Mouse (Mus musculus) adrenal gland, postnatal 36 days (tissue): ENCODE results near the gene Ralbp1. TPM values are rescaled to one million over a fixed set of nuclear protein-coding genes. Genes with fewer than 3 reads are reported as not detected.
A peak's percentile ranks its signal among the peaks of the same experiment; 100 is the strongest.

ENCODE experiments used
- DNase-seq, 2 experiments: peaks; one replicate each; pipeline ENCODE4 v3.0.0; 2021; ENCODE audit warnings: mixed read lengths in 1 of 2
- long read RNA-seq, 2 experiments: library from polyadenylated mRNA; stranded (forward); transcript quantifications; one replicate each; pipeline ENCODE4 v2.0.0; 2021; ENCODE audit warnings: borderline sequencing depth in 2 of 2
- total RNA-seq, 2 experiments: library from RNA; stranded (reverse); gene quantifications; 2 replicates each; pipeline ENCODE4 v1.2.3; 2021

Ralbp1 gene
- total RNA-seq, result 10 to 100 TPM; 41.4 to 61.4 TPM
- long read RNA-seq, experiment 1, transcript Ralbp1-201 (10 exons, 3,811 nt), result major isoform, 25 of 99 reads
- long read RNA-seq, experiment 1, partial matches to known transcripts, result 57 of 99 reads
- long read RNA-seq, experiment 1, other reads (novel, unspliced or antisense), result 14 of 99 reads
- long read RNA-seq, experiment 2, transcript Ralbp1-202 (10 exons, 3,799 nt), result minor isoform, 5 of 19 reads
- long read RNA-seq, experiment 2, transcript Ralbp1-201 (10 exons, 3,811 nt), result major isoform, 6 of 19 reads
- long read RNA-seq, experiment 2, partial matches to known transcripts, result 5 of 19 reads
- long read RNA-seq, experiment 2, other reads (novel, unspliced or antisense), result 3 of 19 reads

DNA sequence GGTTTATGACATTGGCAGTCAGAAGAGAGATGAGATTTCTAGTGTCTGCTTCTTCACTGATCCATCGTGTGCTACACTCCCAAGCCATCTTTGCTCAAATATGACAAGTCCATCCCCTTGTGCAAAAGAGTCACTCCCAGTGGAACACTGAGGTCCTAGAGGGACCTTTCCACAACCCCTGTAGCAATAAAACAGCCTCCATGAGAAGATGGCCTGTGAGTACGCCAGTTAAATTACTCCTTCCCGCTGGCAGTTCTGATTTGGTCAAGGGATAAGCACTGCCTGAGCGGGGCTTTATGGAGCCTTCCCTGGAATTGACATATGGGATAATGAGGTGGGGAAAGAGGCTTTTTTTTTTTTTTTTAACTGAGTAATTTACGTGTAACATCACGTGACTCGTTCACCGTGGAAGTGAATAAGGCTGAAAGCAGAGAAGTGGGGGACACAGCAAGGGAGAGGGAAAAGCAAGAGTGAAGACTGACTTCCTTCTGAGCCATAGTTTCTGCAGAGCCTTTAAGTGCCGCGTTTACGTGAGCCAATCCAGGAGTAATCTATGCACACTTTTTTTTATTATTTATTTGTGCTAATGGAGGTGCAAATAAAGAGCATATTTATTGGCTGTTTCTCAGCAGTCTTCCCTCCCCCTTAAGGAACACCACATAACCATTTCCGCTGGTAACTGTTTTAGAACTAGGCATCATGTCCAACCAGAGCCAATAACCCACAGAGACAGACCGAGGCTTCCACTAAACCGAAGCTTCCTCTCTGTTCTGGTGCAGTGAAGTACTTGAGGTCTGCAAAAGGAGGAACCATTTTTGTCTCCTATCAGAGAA is at the start of gene Ralbp1:
Ralbp1 (minus strand) TSS at position 102 of the 833 bp plus-strand sequence.
- peak; percentile 14 to 18 for DNase-seq

GRCm38 (mm10) chr17:65933741-65934140 is 48.1 kb upstream of the Ralbp1 start:
- DNase-seq, result no peak

DNA sequence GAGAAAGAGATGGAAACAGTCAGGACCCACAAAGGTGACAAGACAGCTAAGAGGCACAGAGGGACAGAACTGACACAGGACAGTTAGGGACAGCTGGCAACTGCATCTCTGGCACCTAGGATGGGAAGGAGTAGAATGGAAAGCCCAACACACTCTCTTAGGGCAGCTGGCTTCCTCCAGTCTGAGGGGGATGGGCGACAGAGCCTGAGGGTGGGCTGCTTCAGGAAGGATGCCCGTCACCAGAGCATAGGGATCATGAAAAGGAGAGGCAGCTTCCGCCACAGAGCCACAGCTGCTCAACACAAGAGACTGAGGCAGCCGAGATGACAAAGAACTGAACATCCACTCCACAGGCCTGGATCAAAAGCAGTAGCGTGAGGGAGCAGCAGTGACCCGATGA is 45.9 kb upstream of the Ralbp1 start:
- no peak for DNase-seq

DNA sequence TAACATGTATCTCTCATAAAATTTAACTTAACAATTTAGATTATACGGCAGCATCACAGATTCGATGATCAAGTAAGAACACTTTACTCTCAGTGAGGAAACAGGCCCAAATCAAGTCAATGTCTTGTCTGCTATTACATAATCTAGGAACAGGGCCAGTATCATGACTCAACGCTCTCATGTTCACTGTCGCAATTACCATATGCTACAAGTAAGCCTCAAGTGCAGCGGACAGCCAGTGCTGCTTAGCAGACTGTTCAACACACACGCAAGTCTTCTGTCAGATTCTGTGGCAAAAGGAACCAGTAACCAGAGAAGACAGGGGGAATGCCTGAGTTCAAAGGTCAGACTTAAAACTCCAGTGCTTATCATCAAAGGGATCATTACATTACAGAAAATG is 45.4 kb upstream of the Ralbp1 start:
- peak; percentile 59 to 61 for DNase-seq

- no peak for DNase-seq
Measured at GRCm38 (mm10) chr17:65930158-65930826, 44.7 kb upstream of the Ralbp1 start.

GRCm38 (mm10) chr17:65929319-65929978 is 43.9 kb upstream of the Ralbp1 start:
- DNase-seq, result no peak

DNA sequence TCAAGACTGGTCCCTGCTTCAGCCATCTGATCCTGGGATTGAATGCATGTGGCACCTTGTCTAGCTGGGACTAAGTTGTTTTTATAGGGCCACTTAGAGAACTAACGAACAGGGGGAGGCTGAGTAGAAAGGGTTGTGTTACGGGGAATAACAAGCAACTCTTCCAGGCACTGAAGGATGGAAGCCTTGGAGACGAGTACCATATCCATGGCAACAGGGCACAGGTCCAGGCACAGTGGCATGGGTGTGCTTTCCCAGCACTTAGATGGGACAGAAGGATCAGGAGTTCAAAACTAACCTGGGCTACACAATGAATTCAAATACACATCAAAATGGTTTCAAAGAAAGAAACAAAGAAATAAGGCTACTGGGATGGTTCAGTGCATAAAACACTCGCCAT is 41.5 kb upstream of the Ralbp1 start:
- DNase-seq, result no peak

DNA sequence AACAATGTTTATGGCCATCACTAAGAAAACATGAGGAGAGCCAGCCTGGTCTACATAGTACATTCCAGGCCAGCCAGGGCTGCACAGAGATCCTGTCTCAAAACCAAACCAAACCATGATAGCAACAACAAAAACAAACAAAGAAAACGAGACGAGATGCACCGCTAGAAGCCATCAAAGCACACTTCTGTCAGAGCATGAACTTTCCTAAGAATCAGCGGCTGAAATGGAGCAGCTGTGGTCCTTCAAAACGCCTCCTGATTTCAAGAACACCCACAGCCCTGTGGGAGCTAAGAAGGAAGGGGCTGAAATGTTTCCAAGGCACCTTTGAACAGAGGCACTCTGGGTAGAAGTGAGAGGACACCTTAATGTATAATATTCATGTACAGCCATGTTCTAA is 38.6 kb upstream of the Ralbp1 start:
- DNase-seq, result no peak

GRCm38 (mm10) chr17:65921975-65922374 is 36.4 kb upstream of the Ralbp1 start:
- no peak for DNase-seq

DNA sequence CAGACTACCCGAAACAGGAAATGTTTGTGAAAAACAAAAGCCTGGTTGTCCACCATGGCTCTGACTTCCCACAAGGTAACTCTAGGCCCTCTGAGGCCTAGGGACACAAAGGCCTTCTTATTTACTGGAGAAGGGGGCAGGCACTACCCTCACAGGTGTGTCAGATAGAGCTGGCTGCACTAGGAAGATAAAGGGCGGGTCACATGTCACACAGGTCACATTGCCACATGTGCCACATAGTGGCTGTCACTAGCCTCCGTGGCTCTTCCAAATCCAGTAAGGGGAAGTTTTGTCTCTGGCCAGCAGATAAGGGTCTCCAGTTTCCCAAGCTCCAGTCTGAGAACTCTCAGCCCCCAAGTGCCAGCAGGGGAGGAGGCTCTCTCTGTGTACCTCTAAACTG is 33.6 kb upstream of the Ralbp1 start:
- DNase-seq, result no peak

- peak; percentile 71 to 72 for DNase-seq
Measured at GRCm38 (mm10) chr17:65916135-65916668, 30.6 kb upstream of the Ralbp1 start.

DNA sequence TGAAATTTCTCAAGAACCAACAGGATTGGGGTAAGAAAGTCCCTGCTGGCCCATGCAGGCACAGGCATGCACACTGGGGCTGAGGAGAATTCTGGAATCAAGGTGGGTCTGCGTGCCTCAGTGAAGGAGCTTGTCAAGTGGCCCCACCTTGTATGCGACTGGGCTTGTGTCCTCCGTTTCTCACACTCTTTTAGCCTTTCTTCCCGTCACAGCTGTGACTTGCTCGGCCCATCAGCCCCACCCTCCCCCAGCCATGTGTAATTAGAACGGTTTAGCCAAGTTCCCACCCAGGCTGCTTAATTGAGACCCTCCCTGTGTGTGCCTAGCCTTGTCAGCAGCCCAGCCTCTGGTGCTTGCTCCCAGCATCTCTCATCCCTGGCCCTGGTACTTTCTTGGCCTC is 28.5 kb upstream of the Ralbp1 start:
- DNase-seq, result no peak

DNA sequence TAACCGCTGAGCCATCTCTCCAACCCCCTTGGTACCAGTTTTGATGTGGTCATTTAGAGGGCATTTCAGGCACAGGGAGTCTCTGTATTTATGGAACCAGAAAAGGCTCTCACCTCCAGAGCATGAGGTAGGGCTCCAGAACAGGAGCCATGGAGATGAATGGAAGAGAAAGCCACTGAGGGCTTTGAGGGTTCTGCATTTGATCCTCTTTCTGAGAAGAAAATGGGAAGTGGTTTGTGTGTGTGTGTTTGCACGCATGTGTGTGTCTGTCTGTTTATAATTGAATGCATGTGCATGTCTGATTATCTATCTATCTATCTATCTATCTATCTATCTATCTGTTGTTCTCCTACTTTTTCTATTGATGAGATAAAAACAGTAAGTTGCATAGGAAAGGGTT is 26.6 kb upstream of the Ralbp1 start:
- no peak for DNase-seq

DNA sequence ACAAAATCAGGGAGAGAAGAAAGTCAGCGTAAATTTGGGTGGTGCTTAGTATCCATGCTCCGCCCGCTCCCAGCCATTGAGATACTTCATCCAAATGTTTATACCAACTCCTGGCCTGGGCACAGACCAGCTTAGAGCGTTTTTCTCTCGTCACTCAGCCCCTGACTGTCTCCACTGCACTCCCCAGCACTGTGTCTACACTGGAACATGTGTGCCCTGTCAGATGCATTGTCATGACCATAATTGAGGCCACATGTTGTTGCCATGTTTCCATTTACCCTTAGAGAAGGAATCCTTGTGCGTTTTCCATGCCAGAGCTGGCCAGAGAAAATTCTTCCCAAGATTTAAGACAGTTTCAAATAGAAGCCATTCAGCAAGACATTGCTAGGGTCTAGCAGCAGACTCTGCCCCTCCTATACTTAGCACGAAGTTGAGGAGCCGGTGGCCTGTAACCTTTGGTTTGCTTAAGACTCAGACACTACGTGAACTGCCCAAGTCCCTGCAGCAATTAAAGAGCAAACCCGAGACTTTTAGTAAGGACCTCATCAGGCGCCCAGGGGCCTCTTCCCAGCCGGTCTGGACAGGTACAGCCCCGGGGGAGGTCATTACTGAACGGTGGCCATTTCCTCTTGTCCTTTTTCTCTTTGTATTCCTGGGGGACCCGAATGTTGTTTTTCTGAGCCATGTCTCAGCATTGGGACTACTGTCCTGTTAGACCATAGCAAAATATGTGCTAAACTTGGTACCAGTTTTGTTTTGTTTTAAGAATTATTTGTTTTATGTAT is 25.9 kb upstream of the Ralbp1 start:
- DNase-seq, result no peak

- DNase-seq, result no peak
Measured at GRCm38 (mm10) chr17:65908270-65908669, 22.7 kb upstream of the Ralbp1 start.

DNA sequence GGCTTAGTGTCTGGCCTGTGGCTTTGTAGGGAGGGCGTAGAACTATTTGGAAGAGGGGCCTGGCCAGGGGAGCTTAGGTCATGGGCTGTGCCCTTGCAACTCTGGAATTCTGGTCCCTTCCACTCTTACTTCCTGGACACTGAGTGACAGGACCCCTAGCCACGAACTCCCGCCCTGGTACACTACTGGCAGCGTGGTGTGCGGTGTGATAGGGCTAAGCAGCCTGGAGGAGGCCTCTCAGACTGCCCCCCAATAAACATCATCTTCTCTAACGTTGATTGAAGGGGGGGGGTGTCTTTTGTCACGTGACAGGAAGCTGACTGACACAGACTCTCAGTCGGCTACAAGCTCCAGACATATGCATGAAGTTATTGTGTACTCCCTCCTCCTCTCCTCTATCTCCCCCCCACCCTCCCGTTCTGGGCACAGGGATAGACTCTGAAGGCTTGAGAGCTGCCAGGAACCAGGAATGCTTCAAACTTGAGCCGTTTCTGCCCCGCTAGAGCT is 21.4 kb upstream of the Ralbp1 start:
- DNase-seq, result no peak

- DNase-seq, result no peak
Measured at GRCm38 (mm10) chr17:65906313-65906894, 20.8 kb upstream of the Ralbp1 start.

- peak in 1 of 2 experiments; percentile 18 for DNase-seq
Measured at GRCm38 (mm10) chr17:65905241-65905640, 19.6 kb upstream of the Ralbp1 start.

DNA sequence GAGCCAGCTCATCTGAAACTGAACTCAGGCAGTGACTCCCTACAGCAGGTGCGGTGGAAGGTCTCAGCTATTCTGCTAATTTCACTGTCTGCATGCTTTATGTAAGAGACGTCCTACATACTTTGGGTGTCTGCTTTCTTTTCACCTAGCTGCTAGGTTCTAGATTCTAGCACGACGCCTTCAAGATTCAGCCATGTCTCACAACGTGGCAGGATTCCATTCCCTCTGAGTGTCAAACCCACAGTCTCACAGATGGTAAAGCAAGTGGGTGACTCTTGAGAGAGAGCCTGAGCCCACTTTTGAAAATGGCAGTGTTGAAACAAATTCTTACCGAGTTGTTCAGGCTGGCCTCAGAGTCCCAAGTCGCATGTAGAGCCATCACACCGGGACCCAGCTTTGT is 18.2 kb upstream of the Ralbp1 start:
- no peak for DNase-seq

GRCm38 (mm10) chr17:65903011-65903410 is 17.4 kb upstream of the Ralbp1 start:
- DNase-seq, result no peak

DNA sequence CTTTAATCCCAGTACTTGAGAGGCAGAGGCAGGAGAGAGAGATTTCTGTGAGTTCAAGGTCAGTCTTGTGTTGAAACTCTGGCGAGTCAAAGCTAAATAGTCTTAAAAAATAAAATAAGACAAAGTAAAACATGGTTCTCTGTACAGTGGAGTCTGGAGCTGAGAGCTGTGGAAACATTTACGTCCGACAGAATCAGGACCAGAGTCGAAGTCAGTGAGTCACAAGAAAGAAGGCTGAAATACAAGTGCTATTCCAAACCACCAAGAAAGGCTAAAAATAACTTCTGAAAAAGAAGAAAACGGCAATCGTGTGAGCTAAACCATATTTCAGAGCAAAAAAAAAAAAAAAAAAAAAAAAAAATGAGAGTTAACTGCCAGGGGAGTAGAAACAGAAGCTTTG is 16.7 kb upstream of the Ralbp1 start:
- DNase-seq, result no peak
